Mouse (Mus musculus): ENCODE data around the gene Plin5. TPM values are rescaled to one million over a fixed set of nuclear protein-coding genes. Genes with fewer than 3 reads are reported as not detected.

The Plin5 gene
- polyA plus RNA-seq, 1 experiment from 2014 or later: 1.6 TPM

GRCm38 (mm10) chr17:56126175-56126574, 8.8 kb upstream of the Plin5 start:
- no peak overlapping the region for H3K4me3 ChIP-seq (ENCODE audit: low read length)
- H3K4me1 ChIP-seq (ENCODE audit: control insufficient read depth, insufficient read depth, low read length): peaks cover 2% of the 10 kb centered on the region; the same call in 1 of the 2 replicates
- H3K27me3 ChIP-seq (ENCODE audit: control insufficient read depth, insufficient read depth, low read length): peaks cover 28% of the 10 kb centered on the region
- 67% methylated on average over 11 of the region's 11 CpGs for WGBS
- H3K4me2 ChIP-seq (ENCODE audit: low read depth, low read length): no peak overlapping the region
- ATAC-seq (replicated peaks; ENCODE audit: extremely low read depth, insufficient read depth, low FRiP score): no peak
- no peak overlapping the region for H3K27ac ChIP-seq (ENCODE audit: low read length)
- peaks cover 6% of the 10 kb centered on the region; the same call in 1 of the 2 replicates for H3K36me3 ChIP-seq (ENCODE audit: control insufficient read depth, insufficient read depth)
- peaks cover 17% of the 10 kb centered on the region for H3K9me3 ChIP-seq (replicated peaks; ENCODE audit: control insufficient read depth, low read length)
- H3K9ac ChIP-seq (ENCODE audit: low read length): no peak overlapping the region

GRCm38 (mm10) chr17:56125276-56125630, 7.9 kb upstream of the Plin5 start:
- Histone ChIP-seq H3K9me3 (replicated peaks; ENCODE audit: control insufficient read depth, low read length) (peaks cover 12% of the 10 kb centered on the region), H3K9ac (ENCODE audit: low read length) (no peak overlapping the region), H3K36me3 (ENCODE audit: control insufficient read depth, insufficient read depth) (peaks cover 4% of the 10 kb centered on the region; the same call in 1 of the 2 replicates), H3K4me3 (ENCODE audit: low read length) (no peak overlapping the region), H3K27me3 (ENCODE audit: control insufficient read depth, insufficient read depth, low read length) (peaks cover 34% of the 10 kb centered on the region), H3K4me1 (ENCODE audit: control insufficient read depth, insufficient read depth, low read length) (peaks cover 4% of the 10 kb centered on the region; the same call in 1 of the 2 replicates), H3K27ac (ENCODE audit: low read length) (no peak overlapping the region), H3K4me2 (ENCODE audit: low read depth, low read length) (no peak overlapping the region)
- no peak for ATAC-seq (replicated peaks; ENCODE audit: extremely low read depth, insufficient read depth, low FRiP score)
- WGBS: 81% methylated on average over 4 of the region's 4 CpGs

GRCm38 (mm10) chr17:56124377-56125275, 7.2 kb upstream of the Plin5 start:
- H3K4me3 ChIP-seq (ENCODE audit: low read length): peak overlapping the region; percentile 57
- peaks cover 12% of the 10 kb centered on the region for H3K9me3 ChIP-seq (replicated peaks; ENCODE audit: control insufficient read depth, low read length)
- peaks cover 4% of the 10 kb centered on the region; the same call in 1 of the 2 replicates for H3K36me3 ChIP-seq (ENCODE audit: control insufficient read depth, insufficient read depth)
- peak overlapping the region; percentile 75 for H3K9ac ChIP-seq (ENCODE audit: low read length)
- WGBS: 8% methylated on average over 59 of the region's 59 CpGs
- H3K4me1 ChIP-seq (ENCODE audit: control insufficient read depth, insufficient read depth, low read length): peaks cover 10% of the 10 kb centered on the region
- ATAC-seq (replicated peaks; ENCODE audit: extremely low read depth, insufficient read depth, low FRiP score): 0 out of 2 replicates have a peak, but pooled peaks have one; percentile 14
- H3K27me3 ChIP-seq (ENCODE audit: control insufficient read depth, insufficient read depth, low read length): peaks cover 38% of the 10 kb centered on the region
- peak overlapping the region; percentile 86 for H3K4me2 ChIP-seq (ENCODE audit: low read depth, low read length)
- no peak overlapping the region for H3K27ac ChIP-seq (ENCODE audit: low read length)

- Histone ChIP-seq H3K4me1 (ENCODE audit: control insufficient read depth, insufficient read depth, low read length) (peaks cover 12% of the 10 kb centered on the region), H3K36me3 (ENCODE audit: control insufficient read depth, insufficient read depth) (peaks cover 4% of the 10 kb centered on the region; the same call in 1 of the 2 replicates), H3K27me3 (ENCODE audit: control insufficient read depth, insufficient read depth, low read length) (peaks cover 40% of the 10 kb centered on the region), H3K27ac (ENCODE audit: low read length) (no peak overlapping the region), H3K4me2 (ENCODE audit: low read depth, low read length) (peak overlapping the region; percentile 86), H3K9ac (ENCODE audit: low read length) (peak overlapping the region; percentile 75), H3K4me3 (ENCODE audit: low read length) (peak overlapping the region; percentile 57), H3K9me3 (replicated peaks; ENCODE audit: control insufficient read depth, low read length) (peaks cover 12% of the 10 kb centered on the region)
- WGBS: 37% methylated on average over 59 of the region's 59 CpGs
- ATAC-seq (replicated peaks; ENCODE audit: extremely low read depth, insufficient read depth, low FRiP score): no peak
Observed at GRCm38 (mm10) chr17:56123681-56124340, 6.4 kb upstream of the Plin5 start.

GRCm38 (mm10) chr17:56123161-56123560, 5.8 kb upstream of the Plin5 start:
- no peak overlapping the region for H3K27ac ChIP-seq (ENCODE audit: low read length)
- H3K27me3 ChIP-seq (ENCODE audit: control insufficient read depth, insufficient read depth, low read length): peaks cover 42% of the 10 kb centered on the region
- peaks cover 12% of the 10 kb centered on the region for H3K4me1 ChIP-seq (ENCODE audit: control insufficient read depth, insufficient read depth, low read length)
- ATAC-seq (replicated peaks; ENCODE audit: extremely low read depth, insufficient read depth, low FRiP score): no peak
- peaks cover 12% of the 10 kb centered on the region for H3K9me3 ChIP-seq (replicated peaks; ENCODE audit: control insufficient read depth, low read length)
- H3K4me3 ChIP-seq (ENCODE audit: low read length): no peak overlapping the region
- no peak overlapping the region for H3K4me2 ChIP-seq (ENCODE audit: low read depth, low read length)
- WGBS: 85% methylated on average over 12 of the region's 12 CpGs
- H3K36me3 ChIP-seq (ENCODE audit: control insufficient read depth, insufficient read depth): peaks cover 4% of the 10 kb centered on the region; the same call in 1 of the 2 replicates
- no peak overlapping the region for H3K9ac ChIP-seq (ENCODE audit: low read length)

- Histone ChIP-seq H3K4me1 (ENCODE audit: control insufficient read depth, insufficient read depth, low read length) (peaks cover 17% of the 10 kb centered on the region), H3K27ac (ENCODE audit: low read length) (no peak within 1 kb of the TSS), H3K36me3 (ENCODE audit: control insufficient read depth, insufficient read depth) (peaks cover 4% of the 10 kb centered on the region; the same call in 1 of the 2 replicates), H3K4me2 (ENCODE audit: low read depth, low read length) (no peak within 1 kb of the TSS; the same call in 1 of the 2 replicates), H3K4me3 (ENCODE audit: low read length) (no peak within 1 kb of the TSS), H3K9ac (ENCODE audit: low read length) (no peak within 1 kb of the TSS), H3K9me3 (replicated peaks; ENCODE audit: control insufficient read depth, low read length) (peaks cover 12% of the 10 kb centered on the region), H3K27me3 (ENCODE audit: control insufficient read depth, insufficient read depth, low read length) (peaks cover 42% of the 10 kb centered on the region)
- no peak for ATAC-seq (replicated peaks; ENCODE audit: extremely low read depth, insufficient read depth, low FRiP score)
- WGBS: 64% methylated on average over 2 of the region's 2 CpGs
Observed at GRCm38 (mm10) chr17:56121826-56122225, 4.4 kb upstream of the Plin5 start, which contains the start of gene Lrg1. Lrg1 (minus strand) TSS chr17:56122001.

GRCm38 (mm10) chr17:56119981-56120880, 2.8 kb upstream of the Plin5 start:
- peak overlapping the region; percentile 61 for H3K4me2 ChIP-seq (ENCODE audit: low read depth, low read length)
- H3K9ac ChIP-seq (ENCODE audit: low read length): peak overlapping the region; percentile 63
- peaks cover 4% of the 10 kb centered on the region; the same call in 1 of the 2 replicates for H3K36me3 ChIP-seq (ENCODE audit: control insufficient read depth, insufficient read depth)
- 4% methylated on average over 66 of the region's 66 CpGs for WGBS
- peaks cover 41% of the 10 kb centered on the region for H3K27me3 ChIP-seq (ENCODE audit: control insufficient read depth, insufficient read depth, low read length)
- H3K4me3 ChIP-seq (ENCODE audit: low read length): peak overlapping the region; percentile 38
- peak overlapping the region; percentile 23; the same call in 1 of the 2 replicates for H3K27ac ChIP-seq (ENCODE audit: low read length)
- peaks cover 17% of the 10 kb centered on the region for H3K4me1 ChIP-seq (ENCODE audit: control insufficient read depth, insufficient read depth, low read length)
- peaks cover 12% of the 10 kb centered on the region for H3K9me3 ChIP-seq (replicated peaks; ENCODE audit: control insufficient read depth, low read length)
- ATAC-seq (replicated peaks; ENCODE audit: extremely low read depth, insufficient read depth, low FRiP score): peak; percentile 20

- peak overlapping the region; percentile 38 for H3K4me3 ChIP-seq (ENCODE audit: low read length)
Observed at GRCm38 (mm10) chr17:56119431-56119830, 2.0 kb upstream of the Plin5 start.

More at GRCm38 (mm10) chr17:56119431-56119830, 2.0 kb upstream of the Plin5 start:
- peaks cover 4% of the 10 kb centered on the region; the same call in 1 of the 2 replicates for H3K36me3 ChIP-seq (ENCODE audit: control insufficient read depth, insufficient read depth)
- H3K4me1 ChIP-seq (ENCODE audit: control insufficient read depth, insufficient read depth, low read length): peaks cover 14% of the 10 kb centered on the region
- H3K27ac ChIP-seq (ENCODE audit: low read length): no peak overlapping the region; the same call in 1 of the 2 replicates
- peaks cover 39% of the 10 kb centered on the region for H3K27me3 ChIP-seq (ENCODE audit: control insufficient read depth, insufficient read depth, low read length)
- ATAC-seq (replicated peaks; ENCODE audit: extremely low read depth, insufficient read depth, low FRiP score): no peak; the same call in 1 of the 2 replicates
- peak overlapping the region; percentile 61 for H3K4me2 ChIP-seq (ENCODE audit: low read depth, low read length)
- peak overlapping the region; percentile 63 for H3K9ac ChIP-seq (ENCODE audit: low read length)
- 35% methylated on average over 12 of the region's 12 CpGs for WGBS
- H3K9me3 ChIP-seq (replicated peaks; ENCODE audit: control insufficient read depth, low read length): peaks cover 12% of the 10 kb centered on the region

All from heart, embryonic 16.5 days (tissue).